ENCODE assay signal across 22 mouse cellular contexts in the genomic region with DNA sequence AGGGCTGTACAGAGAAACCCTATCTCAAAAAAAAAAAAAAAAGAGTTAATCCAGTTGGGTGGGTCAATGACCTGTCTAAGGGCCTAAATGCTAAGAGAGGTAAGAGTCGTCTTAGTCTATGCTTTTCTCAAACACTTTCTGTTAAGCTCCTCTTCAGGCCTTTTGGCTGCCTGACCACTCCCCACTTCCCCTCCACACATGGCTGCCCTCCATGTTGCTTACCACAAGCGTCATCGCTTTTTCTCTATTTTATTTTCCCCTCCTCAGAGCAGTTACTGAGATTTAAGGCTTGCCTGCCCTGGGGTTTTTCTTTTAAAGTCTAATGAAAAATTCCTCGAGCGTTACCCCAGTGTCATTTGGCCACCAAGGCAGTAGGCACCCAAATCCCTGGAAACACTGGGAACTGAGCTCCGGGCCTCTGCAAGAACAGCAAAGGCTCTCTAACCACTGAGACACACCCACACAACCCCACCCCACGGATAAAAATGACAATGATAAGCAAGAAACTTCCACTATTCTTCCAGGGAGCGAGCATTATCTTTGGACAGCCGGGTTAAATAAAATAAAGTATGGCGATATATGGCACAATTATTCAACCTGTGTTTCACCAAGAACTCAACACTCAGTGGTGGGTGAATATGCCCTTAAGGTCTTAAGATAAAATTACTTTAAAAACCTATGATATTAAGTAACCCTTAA. TPM values are rescaled to one million over a fixed set of nuclear protein-coding genes. Genes with fewer than 3 reads are reported as not detected.
DNase-seq lines count a peak whose midpoint lies in the region; ATAC-seq and TF ChIP-seq lines count a peak whose summit lies in the region.
"Had no signal": no experiment of that assay in that cellular context is flagged by ENCODE, and none has a peak within 500 bp of the region (broad histone marks: within the 10 kb centered on the region; RNA-seq: fewer than 3 reads in every experiment).

No protein-coding gene starts in this region.

- peaks cover 42% of the 10 kb centered on the region for H3K36me3 ChIP-seq in heart, embryonic 13.5 days
- no peaks in the 10 kb centered on the region; the same call in 1 of the 2 replicates for H3K36me3 ChIP-seq in heart, adult 2 months (ENCODE audit: control insufficient read depth, insufficient read depth, low read length)
- peaks cover 36% of the 10 kb centered on the region for H3K36me3 ChIP-seq in midbrain, embryonic 14.5 days (ENCODE audit: control insufficient read depth, insufficient read depth, low read length)
- peaks cover 6% of the 10 kb centered on the region; the same call in 1 of the 2 replicates for H3K36me3 ChIP-seq in midbrain, embryonic 15.5 days (replicated peaks)
- peaks cover 35% of the 10 kb centered on the region for H3K36me3 ChIP-seq in liver, embryonic 13.5 days

- 85% methylated on average over 10 of the region's 10 CpGs for WGBS in heart, embryonic 13.5 days
- WGBS in heart, adult 2 months = 81% methylated on average over 10 of the region's 10 CpGs
- 91% methylated on average over 10 of the region's 10 CpGs for WGBS in midbrain, embryonic 14.5 days
- WGBS in midbrain, embryonic 15.5 days = 88% methylated on average over 10 of the region's 10 CpGs
- 49% methylated on average over 10 of the region's 10 CpGs for WGBS in liver, embryonic 13.5 days (ENCODE audit: insufficient replicate concordance)

- H3K9me3 ChIP-seq in heart, embryonic 13.5 days = no peaks in the 10 kb centered on the region
- no peaks in the 10 kb centered on the region for H3K9me3 ChIP-seq in midbrain, embryonic 14.5 days (ENCODE audit: control insufficient read depth, low read length)
- H3K9me3 ChIP-seq in midbrain, embryonic 15.5 days = no peaks in the 10 kb centered on the region
- no peaks in the 10 kb centered on the region for H3K9me3 ChIP-seq in liver, embryonic 13.5 days (replicated peaks)
- H3K9me3 ChIP-seq: G1E; lung, embryonic 15.5 days had no signal

- TF ChIP-seq CTCF in heart, adult 2 months (IDR thresholded peaks at IDR 0.05) = no peak
- no peak for TF ChIP-seq CTCF in left cerebral cortex, adult 2 months (IDR thresholded peaks at IDR 0.05)

- peak overlapping the region; percentile 16; the same call in 1 of the 2 replicates for H3K4me2 ChIP-seq in heart, embryonic 13.5 days
- H3K4me2 ChIP-seq in midbrain, embryonic 14.5 days (ENCODE audit: low read length) = 0 out of 2 replicates have a peak overlapping the region, but pooled peaks have one; percentile 3
- no peak overlapping the region for H3K4me2 ChIP-seq in midbrain, embryonic 15.5 days
- H3K4me2 ChIP-seq in liver, embryonic 13.5 days = peak overlapping the region; percentile 59

- H3K4me1 ChIP-seq in heart, embryonic 13.5 days = peaks cover 8% of the 10 kb centered on the region
- H3K4me1 ChIP-seq in heart, adult 2 months (ENCODE audit: control insufficient read depth, insufficient read depth, low read length) = no peaks in the 10 kb centered on the region
- peaks cover 10% of the 10 kb centered on the region; the same call in 1 of the 2 replicates for H3K4me1 ChIP-seq in midbrain, embryonic 14.5 days (ENCODE audit: control insufficient read depth, insufficient read depth, low read length)
- peaks cover 9% of the 10 kb centered on the region for H3K4me1 ChIP-seq in midbrain, embryonic 15.5 days
- H3K4me1 ChIP-seq in liver, embryonic 13.5 days (replicated peaks) = peaks cover 12% of the 10 kb centered on the region

- H3K27ac ChIP-seq in heart, embryonic 13.5 days (replicated peaks) = no peak overlapping the region
- no peak overlapping the region for H3K27ac ChIP-seq in heart, adult 2 months
- no peak overlapping the region for H3K27ac ChIP-seq in midbrain, embryonic 14.5 days (replicated peaks; ENCODE audit: low read depth, low read length)
- H3K27ac ChIP-seq in midbrain, embryonic 15.5 days = no peak overlapping the region
- H3K27ac ChIP-seq in liver, embryonic 13.5 days = no peak overlapping the region
- H3K27ac ChIP-seq in left cerebral cortex, adult 2 months = no peak overlapping the region
- H3K27ac ChIP-seq: lung, embryonic 15.5 days had no signal

- ATAC-seq in heart, embryonic 13.5 days (ENCODE audit: extremely low read depth, insufficient number of reproducible peaks, low FRiP score, low TSS enrichment) = no peak
- no peak for ATAC-seq in midbrain, embryonic 14.5 days (ENCODE audit: low FRiP score, low TSS enrichment)
- no peak for ATAC-seq in midbrain, embryonic 15.5 days (replicated peaks)
- no peak for ATAC-seq in liver, embryonic 13.5 days (ENCODE audit: low read depth)
- ATAC-seq: forebrain, embryonic 14.5 days had no signal

- intact Hi-C loops in heart, adult 2 months (cut with DNase I) = no loop called here
- intact Hi-C loops in left cerebral cortex, adult 2 months (cut with DNase I) = no loop called here

- DNase-seq in heart, adult 2 months = no peak
- no peak for DNase-seq in midbrain, embryonic 14.5 days
- DNase-seq in liver, embryonic 13.5 days = no peak
- no peak for DNase-seq in adrenal gland, adult 8-10 months
- DNase-seq in left cerebral cortex, adult 2 months (ENCODE audit: extremely low spot score in 1 of 2, low spot score in 2 of 2) = no peak
- DNase-seq: adrenal gland, postnatal 10 days; cerebellum, adult 8-10 months; heart, postnatal 4 days; kidney, postnatal 36 days; right cerebral cortex, adult 18-20 months; spleen, adult 18-20 months; thymus, postnatal 4 days had no signal

- H3K4me3 ChIP-seq in heart, embryonic 13.5 days = no peak overlapping the region
- no peak overlapping the region for H3K4me3 ChIP-seq in heart, adult 2 months
- no peak overlapping the region for H3K4me3 ChIP-seq in midbrain, embryonic 14.5 days (replicated peaks; ENCODE audit: low read depth, low read length)
- H3K4me3 ChIP-seq in midbrain, embryonic 15.5 days = no peak overlapping the region
- H3K4me3 ChIP-seq in liver, embryonic 13.5 days (replicated peaks) = peak overlapping the region; percentile 37
- H3K4me3 ChIP-seq in left cerebral cortex, adult 2 months = no peak overlapping the region

- TF ChIP-seq POLR2A in heart, adult 2 months (IDR thresholded peaks at IDR 0.05; ENCODE audit: insufficient read depth, low read depth, low read length) = no peak

- H3K79me2 ChIP-seq in heart, adult 2 months (replicated peaks; ENCODE audit: control insufficient read depth, insufficient read depth, low read length) = peaks cover 3% of the 10 kb centered on the region; the same call in 1 of the 2 replicates

- peaks cover 14% of the 10 kb centered on the region for H3K27me3 ChIP-seq in heart, embryonic 13.5 days (replicated peaks)
- no peaks in the 10 kb centered on the region for H3K27me3 ChIP-seq in heart, adult 2 months (ENCODE audit: control insufficient read depth, insufficient read depth, low read length)
- H3K27me3 ChIP-seq in midbrain, embryonic 14.5 days (ENCODE audit: control insufficient read depth, insufficient read depth, low read length) = no peaks in the 10 kb centered on the region
- H3K27me3 ChIP-seq in midbrain, embryonic 15.5 days (replicated peaks) = peaks cover 4% of the 10 kb centered on the region; the same call in 1 of the 2 replicates
- H3K27me3 ChIP-seq in liver, embryonic 13.5 days = no peaks in the 10 kb centered on the region; the same call in 1 of the 2 replicates
- H3K27me3 ChIP-seq: lung, embryonic 15.5 days had no signal

- TF ChIP-seq EP300 in heart, adult 2 months (IDR thresholded peaks at IDR 0.05; ENCODE audit: insufficient read depth, low read depth, low read length) = no peak

- no peak overlapping the region for H3K9ac ChIP-seq in heart, embryonic 13.5 days
- H3K9ac ChIP-seq in heart, adult 2 months (ENCODE audit: low read depth, low read length) = no peak overlapping the region
- no peak overlapping the region for H3K9ac ChIP-seq in midbrain, embryonic 14.5 days (replicated peaks; ENCODE audit: low read length)
- no peak overlapping the region for H3K9ac ChIP-seq in midbrain, embryonic 15.5 days
- H3K9ac ChIP-seq in liver, embryonic 13.5 days = peak overlapping the region; percentile 41

RNA-seq across cellular contexts. Expression of a gene that starts 1.9 kb away (rescaled TPM):
- polyA plus RNA-seq in heart, embryonic 13.5 days (2015; fragmentation: Nextera tagmentation; extraction: Ambion mirVana) = 5.1 and 5.2 TPM in 2 replicates
- total RNA-seq in heart, adult 2 months (2021) = 10 to 100 TPM; 21.7 to 23.4 TPM
- polyA plus RNA-seq in heart, adult 2 months (2012; rRNA removed) = 6.5 and 14.9 TPM in 2 replicates
- 11.7 and 12.8 TPM in 2 replicates for polyA plus RNA-seq in midbrain, embryonic 14.5 days (2014; fragmentation: Nextera tagmentation; extraction: Ambion mirVana)
- 9.1 TPM in 2 replicates for polyA plus RNA-seq in midbrain, embryonic 15.5 days (2015; fragmentation: Nextera tagmentation; extraction: Ambion mirVana)
- 5.6 and 7.1 TPM in 2 replicates for polyA plus RNA-seq in liver, embryonic 13.5 days (2015; fragmentation: Nextera tagmentation; extraction: Ambion mirVana)
- total RNA-seq in adrenal gland, adult 8-10 months (2022) = 10 to 100 TPM; 69.8 to 84.2 (median 79.4) TPM
- 100 to 1,000 TPM; 140 to 141 TPM for total RNA-seq in left cerebral cortex, adult 2 months (2021)

RNA-seq across cellular contexts. Expression of a gene that starts 19.2 kb away (rescaled TPM):
- polyA plus RNA-seq in heart, embryonic 13.5 days (2015; fragmentation: Nextera tagmentation; extraction: Ambion mirVana) = not detected in 2 replicates
- total RNA-seq in heart, adult 2 months (2021) = not detected
- polyA plus RNA-seq in heart, adult 2 months (2012; rRNA removed) = not detected in 2 replicates
- polyA plus RNA-seq in midbrain, embryonic 14.5 days (2014; fragmentation: Nextera tagmentation; extraction: Ambion mirVana) = not detected in 2 replicates
- polyA plus RNA-seq in midbrain, embryonic 15.5 days (2015; fragmentation: Nextera tagmentation; extraction: Ambion mirVana) = not detected in 2 replicates
- polyA plus RNA-seq in liver, embryonic 13.5 days (2015; fragmentation: Nextera tagmentation; extraction: Ambion mirVana) = not detected in 2 replicates
- not detected for total RNA-seq in adrenal gland, adult 8-10 months (2022)
- not detected for total RNA-seq in left cerebral cortex, adult 2 months (2021)
- total RNA-seq: adrenal gland, postnatal 10 days; heart, postnatal 4 days; layer of hippocampus, postnatal 10 days; left cerebral cortex, postnatal 14 days; megakaryocyte, adult 5-6 weeks; monocyte, adult 5-6 weeks had no signal
- polyA plus RNA-seq: forebrain, embryonic 14.5 days; G1E; kidney, adult 2 months had no signal

RNA-seq across cellular contexts. Expression of a gene that starts 38.6 kb away (rescaled TPM):
- 42.4 and 46.1 TPM in 2 replicates for polyA plus RNA-seq in heart, embryonic 13.5 days (2015; fragmentation: Nextera tagmentation; extraction: Ambion mirVana)
- total RNA-seq in heart, adult 2 months (2021) = 10 to 100 TPM; 51.6 to 55.2 TPM
- polyA plus RNA-seq in heart, adult 2 months (2012; rRNA removed) = 21.6 and 39.9 TPM in 2 replicates
- 49.2 and 67.5 TPM in 2 replicates for polyA plus RNA-seq in midbrain, embryonic 14.5 days (2014; fragmentation: Nextera tagmentation; extraction: Ambion mirVana)
- 58.2 and 63.2 TPM in 2 replicates for polyA plus RNA-seq in midbrain, embryonic 15.5 days (2015; fragmentation: Nextera tagmentation; extraction: Ambion mirVana)
- polyA plus RNA-seq in liver, embryonic 13.5 days (2015; fragmentation: Nextera tagmentation; extraction: Ambion mirVana) = 34.8 and 41.5 TPM in 2 replicates
- 10 to 100 TPM; 38.1 to 49.3 (median 45.0) TPM for total RNA-seq in adrenal gland, adult 8-10 months (2022)
- 10 to 100 TPM; 55.7 to 60.9 TPM for total RNA-seq in left cerebral cortex, adult 2 months (2021)
